Mouse (Mus musculus): ENCODE measurements around the gene 4921539E11Rik.

- no peak for TF ChIP-seq CTCF (IDR thresholded peaks at IDR 0.05; ENCODE audit: low read depth, low read length)
- TF ChIP-seq POLR2A (IDR thresholded peaks at IDR 0.05; ENCODE audit: insufficient read depth, low read length), result no peak
Measured at GRCm38 (mm10) chr4:103263812-103264396, 26.8 kb downstream of the 4921539E11Rik start.
